Mouse (Mus musculus): Measurements from ENCODE around the gene Rbbp5. TPM values are rescaled to one million over a fixed set of nuclear protein-coding genes. Genes with fewer than 3 reads are reported as not detected.

Gene Rbbp5
- polyA plus RNA-seq, 1 experiment from 2014 or later = 13.8 TPM

DNA sequence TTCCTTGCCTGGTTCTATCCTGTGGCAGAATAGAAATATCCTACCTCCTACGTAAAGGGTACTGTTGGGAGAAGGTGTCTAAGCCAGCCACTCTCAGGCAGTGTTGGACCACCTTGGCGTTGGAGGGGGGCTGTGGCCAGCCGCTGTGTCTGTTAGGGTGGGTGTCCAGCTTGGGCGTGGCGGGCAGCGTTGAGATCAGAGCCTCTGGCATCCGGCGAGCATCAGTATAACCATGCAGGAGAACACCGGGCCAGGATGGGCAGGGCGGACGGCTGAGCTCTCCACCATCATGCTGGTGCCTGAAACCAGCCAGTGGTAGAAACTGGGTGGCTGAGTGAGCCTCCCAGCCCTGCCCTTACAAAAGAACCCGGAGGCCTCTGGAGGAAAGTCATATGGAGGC lies 38.2 kb downstream of the Rbbp5 start:
- no peaks in the 10 kb centered on the region for H3K27me3 ChIP-seq (ENCODE audit: control insufficient read depth, insufficient read depth, low read length)
- H3K27ac ChIP-seq (replicated peaks) = no peak overlapping the region
- DNase-seq (ENCODE audit: low spot score) = no peak
- no peak overlapping the region for H3K4me2 ChIP-seq (replicated peaks; ENCODE audit: low read depth)
- no peak for ATAC-seq (ENCODE audit: low FRiP score, low TSS enrichment)
- no peak for TF ChIP-seq EP300 (optimal IDR thresholded peaks at IDR 0.05)
- no peak for TF ChIP-seq CTCF (IDR thresholded peaks at IDR 0.05; ENCODE audit: low read depth)
- H3K9me3 ChIP-seq (ENCODE audit: control insufficient read depth, low read length) = no peaks in the 10 kb centered on the region
- no peak overlapping the region for H3K4me3 ChIP-seq (ENCODE audit: low read depth, low read length)
- H3K9ac ChIP-seq (ENCODE audit: low read length) = no peak overlapping the region
- 90% methylated on average over 12 of the region's 12 CpGs for WGBS
- no peaks in the 10 kb centered on the region for H3K36me3 ChIP-seq (ENCODE audit: control insufficient read depth, insufficient read depth, low read length)
- no peaks in the 10 kb centered on the region for H3K4me1 ChIP-seq (replicated peaks; ENCODE audit: control insufficient read depth, insufficient read depth)

DNA sequence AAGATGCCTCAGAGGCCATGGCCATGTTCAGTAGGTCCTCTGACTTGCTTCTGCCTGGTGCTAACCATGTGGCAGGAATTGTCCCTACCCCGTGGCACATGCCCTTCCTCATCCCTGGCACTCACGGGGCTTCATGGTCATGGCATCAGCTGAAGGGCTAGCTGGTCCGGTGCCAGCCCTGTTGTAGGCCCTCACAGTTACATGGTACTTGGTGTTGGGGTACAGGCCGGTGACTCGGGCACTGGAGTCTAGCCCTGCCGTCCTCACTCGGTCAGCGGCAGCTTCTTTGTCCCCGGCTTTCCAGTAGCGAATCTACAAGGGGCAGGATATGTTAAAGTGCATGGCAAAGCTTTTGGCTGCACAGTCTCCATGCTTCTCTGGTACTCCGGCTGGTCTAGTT lies 39.6 kb downstream of the Rbbp5 start:
- no peaks in the 10 kb centered on the region for H3K27me3 ChIP-seq (ENCODE audit: control insufficient read depth, insufficient read depth, low read length)
- no peak overlapping the region for H3K9ac ChIP-seq (ENCODE audit: low read length)
- H3K27ac ChIP-seq (replicated peaks) = no peak overlapping the region
- H3K4me3 ChIP-seq (ENCODE audit: low read depth, low read length) = no peak overlapping the region
- 88% methylated on average over 11 of the region's 11 CpGs for WGBS
- no peak overlapping the region for H3K4me2 ChIP-seq (replicated peaks; ENCODE audit: low read depth)
- DNase-seq (ENCODE audit: low spot score) (no peak), ATAC-seq (ENCODE audit: low FRiP score, low TSS enrichment) (no peak)
- TF ChIP-seq EP300 (optimal IDR thresholded peaks at IDR 0.05) (no peak), CTCF (IDR thresholded peaks at IDR 0.05; ENCODE audit: low read depth) (no peak)
- no peaks in the 10 kb centered on the region for H3K9me3 ChIP-seq (ENCODE audit: control insufficient read depth, low read length)
- H3K4me1 ChIP-seq (replicated peaks; ENCODE audit: control insufficient read depth, insufficient read depth) = no peaks in the 10 kb centered on the region
- H3K36me3 ChIP-seq (ENCODE audit: control insufficient read depth, insufficient read depth, low read length) = no peaks in the 10 kb centered on the region

DNA sequence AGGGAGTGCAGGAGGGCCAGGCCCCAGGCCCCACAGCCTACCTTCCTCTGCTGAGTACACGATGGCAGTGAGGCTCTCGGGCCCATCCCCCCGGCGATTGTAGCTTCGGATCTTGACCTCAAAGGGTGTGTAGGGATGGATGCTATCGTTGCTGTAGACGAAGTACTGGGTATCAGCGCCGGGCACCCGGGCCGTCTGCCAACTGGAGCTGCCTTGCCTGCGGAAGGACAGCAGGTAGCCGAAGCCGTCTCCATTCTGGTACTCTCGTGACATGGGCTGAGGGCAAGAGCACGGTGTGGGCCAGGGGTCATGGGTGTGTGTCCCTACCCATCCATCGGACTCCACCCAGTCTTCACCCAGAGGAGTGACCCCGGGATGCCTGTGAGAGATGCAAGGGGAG lies 41.5 kb downstream of the Rbbp5 start:
- WGBS = 84% methylated on average over 18 of the region's 18 CpGs

DNA sequence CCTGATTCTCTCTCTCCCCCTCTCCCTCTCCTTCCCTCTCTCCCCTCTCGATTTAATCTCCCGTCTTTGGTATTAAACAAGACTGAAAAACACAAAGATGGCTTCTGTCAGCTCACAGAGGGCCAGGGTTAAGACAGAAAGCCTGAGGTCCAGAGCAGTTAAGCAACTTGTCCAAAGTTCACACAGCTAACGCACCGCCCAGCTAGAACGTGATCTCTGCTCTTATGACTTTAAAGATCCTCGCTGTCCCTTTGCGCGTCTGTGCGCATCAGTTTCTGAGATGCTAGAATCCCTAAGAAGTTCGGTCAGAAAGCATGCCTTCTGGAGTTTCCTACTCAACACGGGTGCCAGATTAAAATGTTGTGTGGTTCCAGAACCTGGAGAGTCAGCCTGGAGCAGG lies 42.6 kb downstream of the Rbbp5 start:
- H3K27ac ChIP-seq (replicated peaks) = no peak overlapping the region
- H3K4me3 ChIP-seq (ENCODE audit: low read depth, low read length) = no peak overlapping the region
- DNase-seq (ENCODE audit: low spot score) (no peak), ATAC-seq (ENCODE audit: low FRiP score, low TSS enrichment) (no peak)
- H3K4me2 ChIP-seq (replicated peaks; ENCODE audit: low read depth) = no peak overlapping the region
- H3K9ac ChIP-seq (ENCODE audit: low read length) = no peak overlapping the region
- no peak for TF ChIP-seq EP300 (optimal IDR thresholded peaks at IDR 0.05)
- TF ChIP-seq CTCF (IDR thresholded peaks at IDR 0.05; ENCODE audit: low read depth) = no peak
- no peaks in the 10 kb centered on the region for H3K36me3 ChIP-seq (ENCODE audit: control insufficient read depth, insufficient read depth, low read length)
- no peaks in the 10 kb centered on the region for H3K9me3 ChIP-seq (ENCODE audit: control insufficient read depth, low read length)
- no peaks in the 10 kb centered on the region for H3K27me3 ChIP-seq (ENCODE audit: control insufficient read depth, insufficient read depth, low read length)
- no peaks in the 10 kb centered on the region for H3K4me1 ChIP-seq (replicated peaks; ENCODE audit: control insufficient read depth, insufficient read depth)
- 86% methylated on average over 11 of the region's 11 CpGs for WGBS

More for the DNA sequence above, 41.5 kb downstream of the Rbbp5 start:
- Histone ChIP-seq H3K36me3 (ENCODE audit: control insufficient read depth, insufficient read depth, low read length) (no peaks in the 10 kb centered on the region), H3K9me3 (ENCODE audit: control insufficient read depth, low read length) (no peaks in the 10 kb centered on the region), H3K9ac (ENCODE audit: low read length) (no peak overlapping the region), H3K4me2 (replicated peaks; ENCODE audit: low read depth) (no peak overlapping the region), H3K4me1 (replicated peaks; ENCODE audit: control insufficient read depth, insufficient read depth) (no peaks in the 10 kb centered on the region), H3K27ac (replicated peaks) (no peak overlapping the region), H3K4me3 (ENCODE audit: low read depth, low read length) (no peak overlapping the region), H3K27me3 (ENCODE audit: control insufficient read depth, insufficient read depth, low read length) (no peaks in the 10 kb centered on the region)
- ATAC-seq (ENCODE audit: low FRiP score, low TSS enrichment) = no peak
- no peak for DNase-seq (ENCODE audit: low spot score)
- no peak for TF ChIP-seq EP300 (optimal IDR thresholded peaks at IDR 0.05)
- no peak for TF ChIP-seq CTCF (IDR thresholded peaks at IDR 0.05; ENCODE audit: low read depth)

DNA sequence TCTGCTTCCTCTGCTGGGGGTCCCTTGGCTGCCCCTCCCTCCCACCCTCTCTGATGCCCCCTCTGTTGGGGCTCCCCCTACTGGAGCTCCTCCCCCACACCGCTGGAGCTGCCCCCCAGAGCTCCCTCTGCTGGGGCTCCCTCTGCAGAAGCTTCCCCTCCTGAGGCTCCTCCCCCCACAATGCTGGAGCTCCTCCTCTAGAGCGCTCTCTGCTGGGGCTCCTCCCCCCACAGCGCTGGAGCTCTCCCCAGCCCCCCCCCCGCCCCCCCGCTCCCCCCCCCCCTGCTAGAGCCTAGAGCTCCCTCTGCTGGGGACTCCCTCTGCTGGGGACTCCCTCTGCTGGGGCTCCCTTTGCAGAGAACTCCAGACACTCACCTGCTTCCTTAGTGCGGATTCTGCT lies 43.6 kb downstream of the Rbbp5 start:
- no peaks in the 10 kb centered on the region for H3K36me3 ChIP-seq (ENCODE audit: control insufficient read depth, insufficient read depth, low read length)
- no peaks in the 10 kb centered on the region for H3K27me3 ChIP-seq (ENCODE audit: control insufficient read depth, insufficient read depth, low read length)
- no peak overlapping the region for H3K27ac ChIP-seq (replicated peaks)
- H3K9me3 ChIP-seq (ENCODE audit: control insufficient read depth, low read length) = no peaks in the 10 kb centered on the region
- peak; percentile 79 for DNase-seq (ENCODE audit: low spot score)
- H3K4me2 ChIP-seq (replicated peaks; ENCODE audit: low read depth) = no peak overlapping the region
- H3K4me1 ChIP-seq (replicated peaks; ENCODE audit: control insufficient read depth, insufficient read depth) = no peaks in the 10 kb centered on the region
- no peak overlapping the region for H3K9ac ChIP-seq (ENCODE audit: low read length)
- TF ChIP-seq CTCF (IDR thresholded peaks at IDR 0.05; ENCODE audit: low read depth) = peak; percentile 70
- no peak for TF ChIP-seq EP300 (optimal IDR thresholded peaks at IDR 0.05)
- 15% methylated on average over 4 of the region's 6 CpGs for WGBS
- peak; percentile 64 for ATAC-seq (ENCODE audit: low FRiP score, low TSS enrichment)
- H3K4me3 ChIP-seq (ENCODE audit: low read depth, low read length) = no peak overlapping the region

DNA sequence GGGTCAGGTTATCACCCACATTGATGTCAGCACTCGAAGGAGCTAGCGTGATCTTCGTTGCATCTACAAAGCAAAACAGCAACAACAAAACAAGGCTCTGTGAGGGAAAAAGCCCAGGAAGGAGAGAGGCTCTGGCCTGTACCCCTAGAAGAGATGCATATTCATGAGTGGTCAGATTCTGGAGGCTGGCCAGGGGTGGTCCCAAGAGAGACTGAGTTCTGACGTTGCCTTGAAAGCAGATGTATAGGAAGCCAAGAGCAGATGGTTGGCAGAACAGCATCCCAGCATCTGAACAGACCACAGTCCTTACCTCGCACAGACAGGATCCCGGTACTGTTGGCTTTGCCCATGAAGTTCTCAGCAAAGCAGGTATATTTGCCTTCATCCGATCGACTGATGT lies 45.9 kb downstream of the Rbbp5 start:
- H3K9me3 ChIP-seq (ENCODE audit: control insufficient read depth, low read length) = no peaks in the 10 kb centered on the region
- TF ChIP-seq EP300 (optimal IDR thresholded peaks at IDR 0.05) = no peak
- TF ChIP-seq CTCF (IDR thresholded peaks at IDR 0.05; ENCODE audit: low read depth) = no peak
- H3K4me2 ChIP-seq (replicated peaks; ENCODE audit: low read depth) = no peak overlapping the region
- H3K27me3 ChIP-seq (ENCODE audit: control insufficient read depth, insufficient read depth, low read length) = no peaks in the 10 kb centered on the region
- ATAC-seq (ENCODE audit: low FRiP score, low TSS enrichment) (no peak), DNase-seq (ENCODE audit: low spot score) (no peak)
- H3K4me3 ChIP-seq (ENCODE audit: low read depth, low read length) = no peak overlapping the region
- WGBS = 73% methylated on average over 8 of the region's 8 CpGs
- no peak overlapping the region for H3K9ac ChIP-seq (ENCODE audit: low read length)
- H3K27ac ChIP-seq (replicated peaks) = no peak overlapping the region
- no peaks in the 10 kb centered on the region for H3K36me3 ChIP-seq (ENCODE audit: control insufficient read depth, insufficient read depth, low read length)
- no peaks in the 10 kb centered on the region for H3K4me1 ChIP-seq (replicated peaks; ENCODE audit: control insufficient read depth, insufficient read depth)
